Mouse (Mus musculus) intestine, embryonic 14.5 days (tissue): Measurements from ENCODE around the gene Hsf2bp. TPM values are rescaled to one million over a fixed set of nuclear protein-coding genes. Genes with fewer than 3 reads are reported as not detected.
A peak's percentile ranks its signal among the peaks of the same experiment; 100 is the strongest.

Experiments
- ATAC-seq: fragments of 200-750 bp; cut with Nextera tagmentation; replicated peaks from 2 replicates; pipeline ENCODE4 v1.8.0; 2017; ENCODE audit warnings: low read depth, moderate number of reproducible peaks, moderate TSS enrichment, moderate library complexity; ENCODE audit not compliant: low FRiP score, low TSS enrichment
- DNase-seq: peaks from one replicate; pipeline ENCODE4 v3.0.0-alpha.2; 2018; ENCODE audit warnings: low spot score
- H3K27ac ChIP-seq: fragments of 300-500 bp; sonication (generic); 2 replicates; pipeline ENCODE4 v1.5.1; 2014; ENCODE audit warnings: low read depth, mild to moderate bottlenecking, control low read depth
- H3K27me3 ChIP-seq: fragments of 300-500 bp; sonication (generic); replicated peaks from 2 replicates; pipeline ENCODE4 v1.6.1; 2014; ENCODE audit warnings: low read length, control low read depth; ENCODE audit not compliant: control insufficient read depth, insufficient read depth
- H3K36me3 ChIP-seq: fragments of 300-500 bp; sonication (generic); 2 replicates; pipeline ENCODE4 v1.6.1; 2014; ENCODE audit warnings: low read length, control low read depth; ENCODE audit not compliant: control insufficient read depth, insufficient read depth
- H3K4me1 ChIP-seq: fragments of 300-500 bp; sonication (generic); replicated peaks from 2 replicates; pipeline ENCODE4 v1.6.1; 2014; ENCODE audit warnings: low read length, control low read depth, mixed read lengths; ENCODE audit not compliant: control insufficient read depth, insufficient read depth
- H3K4me2 ChIP-seq: fragments of 300-500 bp; sonication (generic); 2 replicates; pipeline ENCODE4 v1.6.1; 2014; ENCODE audit warnings: low read length
- H3K4me3 ChIP-seq: fragments of 300-500 bp; sonication (generic); 2 replicates; pipeline ENCODE4 v1.5.1; 2014; ENCODE audit warnings: low read depth, low read length, control low read depth, mixed read lengths
- H3K9ac ChIP-seq: fragments of 300-500 bp; sonication (generic); 2 replicates; pipeline ENCODE4 v1.6.1; 2014; ENCODE audit warnings: mild to moderate bottlenecking, low read length
- H3K9me3 ChIP-seq: fragments of 300-500 bp; sonication (generic); 2 replicates; pipeline ENCODE4 v1.6.1; 2016; ENCODE audit warnings: low read length, control low read depth; ENCODE audit not compliant: control insufficient read depth
- WGBS: fragments of 180-500 bp; shearing (Covaris S2); extraction: QIAGEN DNeasy Blood & Tissue Kit; methylation state at CpG from one replicate; pipeline ENCODE4 v1.1.7; 2014; 5-methylcytosine and 5-hydroxymethylcytosine counted together
- polyA plus RNA-seq: library from polyadenylated mRNA; unstranded; fragments of >200 nt; fragmentation: Nextera tagmentation; extraction: Ambion mirVana; gene quantifications from 2 replicates; pipeline ENCODE4 v1.2.1, GENCODE M21; 2014

Gene Hsf2bp
- polyA plus RNA-seq, 1 experiment from 2014 or later, result 0.39 TPM

DNA sequence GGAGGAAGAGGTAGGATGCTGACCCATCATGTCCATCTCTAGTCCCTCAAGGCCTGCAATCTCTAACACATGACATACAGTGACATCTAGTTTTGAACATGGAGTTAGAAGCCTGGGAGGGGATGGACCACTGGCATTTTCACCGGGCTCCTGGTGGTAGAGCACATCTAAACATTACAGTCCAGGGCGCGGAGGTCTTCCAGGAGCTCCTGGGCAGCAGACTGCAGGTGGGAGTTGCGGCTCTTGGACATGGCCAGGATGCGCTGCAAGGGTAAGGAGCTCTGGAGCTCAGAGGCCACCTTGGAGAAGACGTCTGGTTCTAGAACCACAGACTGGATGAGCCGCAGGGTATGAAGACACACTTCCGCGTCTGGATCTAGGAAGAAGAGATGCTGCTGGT, 89.7 kb downstream of the Hsf2bp start:
- H3K4me1 ChIP-seq, result no peaks in the 10 kb centered on the region
- H3K27ac ChIP-seq, result no peak overlapping the region
- 89% methylated on average over 9 of the region's 9 CpGs for whole genome bisulfite sequencing
- no peak overlapping the region for H3K9ac ChIP-seq
- no peaks in the 10 kb centered on the region for H3K36me3 ChIP-seq
- H3K4me2 ChIP-seq, result no peak overlapping the region
- ATAC-seq, result no peak
- no peak overlapping the region for H3K4me3 ChIP-seq
- no peak for DNase-seq
- H3K9me3 ChIP-seq, result no peaks in the 10 kb centered on the region
- H3K27me3 ChIP-seq, result no peaks in the 10 kb centered on the region

DNA sequence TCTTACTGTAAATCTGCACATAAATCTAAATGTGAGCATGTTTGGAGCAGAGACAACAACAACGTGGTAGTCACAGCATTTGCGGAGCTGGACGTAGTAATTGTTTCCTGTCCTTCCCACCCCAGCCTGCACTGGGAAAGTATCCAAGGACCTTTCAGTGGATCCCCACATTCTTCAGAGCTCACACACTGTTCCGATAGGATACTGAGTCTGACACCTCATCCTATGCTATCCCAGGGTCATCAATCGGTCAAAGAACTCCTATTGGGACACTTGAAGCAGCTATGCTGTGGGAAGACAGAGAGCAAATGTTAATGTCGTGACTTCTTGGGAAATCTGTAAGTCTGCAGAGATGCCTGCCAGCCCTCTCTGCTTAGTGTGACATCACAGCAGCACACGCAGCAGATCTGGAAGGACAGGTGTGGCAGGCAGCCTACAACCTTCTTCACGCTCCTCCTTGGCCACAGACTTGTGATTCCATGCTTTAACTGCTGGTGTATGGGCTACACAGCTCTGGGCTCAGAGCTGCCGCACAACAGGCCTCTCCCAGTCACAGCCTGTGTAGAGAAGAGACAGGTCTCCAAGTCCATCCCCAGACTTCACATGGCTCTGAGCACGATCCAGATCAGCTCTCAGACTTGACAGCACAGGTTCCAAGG, 92.1 kb downstream of the Hsf2bp start:
- Histone ChIP-seq H3K9ac (no peak overlapping the region), H3K27ac (no peak overlapping the region; the same call in 1 of the 2 replicates), H3K4me3 (no peak overlapping the region), H3K27me3 (no peaks in the 10 kb centered on the region), H3K4me2 (no peak overlapping the region), H3K9me3 (no peaks in the 10 kb centered on the region), H3K4me1 (0 out of 2 replicates have a peak, but pooled peaks cover 3% of the 10 kb centered on the region), H3K36me3 (no peaks in the 10 kb centered on the region)
- WGBS, result 48% methylated on average over 10 of the region's 10 CpGs
- DNase-seq (no peak), ATAC-seq (no peak)

DNA sequence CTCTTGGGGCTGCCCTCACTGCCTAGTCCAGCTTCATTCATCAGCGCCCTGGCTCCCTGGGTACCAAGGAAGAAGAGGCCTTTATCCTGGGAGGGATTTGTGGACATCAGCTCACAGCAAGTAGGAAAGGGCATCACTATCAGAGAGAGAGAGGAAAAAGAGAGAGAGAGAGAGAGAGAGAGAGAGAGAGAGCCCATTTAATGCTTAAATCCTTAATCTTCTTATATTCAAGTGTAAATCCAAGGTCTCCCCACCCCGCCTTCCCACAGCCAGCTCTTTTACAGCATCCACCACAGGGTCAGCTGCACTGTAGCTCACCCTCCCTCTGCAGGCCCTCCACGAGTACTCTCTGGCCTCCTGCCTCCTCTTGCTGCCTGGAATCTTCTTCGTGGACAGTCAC, 94.5 kb downstream of the Hsf2bp start:
- Histone ChIP-seq H3K36me3 (no peaks in the 10 kb centered on the region), H3K4me1 (peaks cover 11% of the 10 kb centered on the region; the same call in 1 of the 2 replicates), H3K9ac (no peak overlapping the region), H3K27me3 (no peaks in the 10 kb centered on the region), H3K9me3 (no peaks in the 10 kb centered on the region), H3K27ac (no peak overlapping the region), H3K4me3 (no peak overlapping the region), H3K4me2 (no peak overlapping the region)
- WGBS, result 54% methylated on average over 4 of the region's 4 CpGs
- DNase-seq (no peak), ATAC-seq (no peak)

DNA sequence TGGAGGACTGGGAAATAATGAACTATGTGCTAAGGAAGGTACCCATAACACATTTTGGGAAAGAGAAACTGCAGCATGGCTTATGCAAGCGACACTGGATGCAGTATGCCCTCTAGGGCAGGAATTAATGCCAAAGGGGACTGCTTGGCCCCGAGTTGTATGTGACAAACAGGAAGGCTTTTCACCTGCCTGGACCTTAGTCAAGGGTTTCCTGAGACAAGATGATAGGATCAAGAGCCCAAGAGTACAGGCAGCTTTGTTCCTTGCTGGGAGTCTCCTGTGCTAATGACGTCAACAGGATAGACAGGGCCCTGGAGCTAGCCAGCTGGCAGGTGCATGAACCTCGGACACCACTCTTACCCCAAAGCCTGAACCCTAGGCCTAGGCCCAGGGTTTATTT, 95.5 kb downstream of the Hsf2bp start:
- Histone ChIP-seq H3K4me1 (peaks cover 12% of the 10 kb centered on the region; the same call in 1 of the 2 replicates), H3K9ac (no peak overlapping the region), H3K4me3 (no peak overlapping the region), H3K36me3 (no peaks in the 10 kb centered on the region), H3K27me3 (no peaks in the 10 kb centered on the region), H3K27ac (no peak overlapping the region), H3K4me2 (no peak overlapping the region), H3K9me3 (no peaks in the 10 kb centered on the region)
- WGBS, result 86% methylated on average over 4 of the region's 4 CpGs
- DNase-seq, result no peak
- ATAC-seq, result no peak

DNA sequence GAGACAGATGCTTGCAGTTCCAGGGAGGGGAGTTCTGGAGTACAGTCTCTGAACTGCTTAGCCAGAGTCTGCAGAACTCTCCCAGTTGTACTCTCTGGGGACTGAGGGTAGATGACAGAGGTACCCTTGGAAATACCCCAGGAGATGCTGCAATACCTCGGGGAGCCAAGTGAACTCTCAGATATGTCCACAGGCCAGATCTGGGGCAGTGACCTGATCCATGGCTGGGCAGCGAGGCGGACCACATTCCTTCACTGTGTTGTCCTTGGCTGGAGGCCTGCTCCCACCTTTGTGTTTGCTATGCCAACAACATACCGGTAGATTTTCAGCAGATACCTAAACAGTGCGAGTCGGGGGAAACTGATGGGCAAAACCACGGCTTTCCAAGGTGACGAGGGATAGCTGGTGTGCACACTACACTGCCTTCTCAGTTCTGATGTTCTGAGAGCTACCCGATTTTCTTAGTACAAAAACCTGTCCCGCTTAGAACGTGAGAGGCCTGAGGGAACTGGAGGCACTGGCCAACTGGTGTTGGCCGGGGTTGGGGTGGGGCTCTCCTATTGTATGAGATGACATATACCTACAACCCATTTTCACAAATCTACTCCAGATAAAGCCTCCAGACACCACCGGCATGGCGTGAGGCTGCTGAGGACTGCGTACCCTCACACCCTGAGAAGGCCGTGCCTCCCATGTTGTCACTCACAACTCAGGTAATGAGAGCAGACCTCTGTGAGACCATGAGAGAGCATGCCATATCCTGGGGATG, 96.7 kb downstream of the Hsf2bp start:
- no peak overlapping the region for H3K27ac ChIP-seq
- ATAC-seq, result no peak
- H3K27me3 ChIP-seq, result no peaks in the 10 kb centered on the region
- peaks cover 12% of the 10 kb centered on the region; the same call in 1 of the 2 replicates for H3K4me1 ChIP-seq
- H3K4me2 ChIP-seq, result no peak overlapping the region
- DNase-seq, result no peak
- no peak overlapping the region for H3K9ac ChIP-seq
- no peaks in the 10 kb centered on the region for H3K9me3 ChIP-seq
- WGBS, result 77% methylated on average over 16 of the region's 16 CpGs
- H3K36me3 ChIP-seq, result no peaks in the 10 kb centered on the region
- H3K4me3 ChIP-seq, result no peak overlapping the region

DNA sequence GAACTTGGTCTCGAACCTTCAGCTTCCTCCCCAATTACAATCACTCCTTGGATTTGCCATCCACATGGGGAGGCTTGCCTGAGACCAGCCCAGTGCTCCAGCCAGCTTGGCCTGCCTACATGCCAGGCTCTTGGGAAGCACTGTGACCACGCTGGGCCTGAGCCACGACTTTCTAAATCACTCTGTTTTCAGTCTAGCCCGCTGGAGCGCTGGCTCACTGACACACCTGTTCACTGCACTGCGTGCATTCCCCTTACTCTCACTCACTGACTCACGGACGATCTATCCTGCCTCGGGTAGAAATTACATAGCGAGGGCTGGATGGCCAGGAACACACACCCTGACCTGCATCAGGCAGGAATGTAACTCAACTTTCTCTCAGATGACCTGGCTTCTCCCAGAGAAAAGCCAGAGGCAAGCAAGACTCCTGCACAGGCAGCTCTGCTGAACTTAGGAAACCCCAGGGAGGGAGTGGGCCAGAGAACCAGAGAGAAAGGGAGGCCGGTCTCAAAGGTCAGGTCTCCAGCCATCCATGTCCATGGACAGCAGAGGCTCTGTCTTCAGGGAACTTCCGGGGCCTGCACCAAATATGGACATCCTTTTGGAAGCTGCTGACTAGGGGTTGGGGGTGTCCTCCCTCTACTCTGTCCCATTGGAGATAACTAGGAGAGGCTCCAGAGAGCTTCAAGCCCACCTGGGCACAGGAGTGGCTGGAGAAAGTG, 97.4 kb downstream of the Hsf2bp start:
- H3K9ac ChIP-seq, result no peak overlapping the region
- DNase-seq (no peak), ATAC-seq (no peak)
- H3K36me3 ChIP-seq, result no peaks in the 10 kb centered on the region
- H3K4me1 ChIP-seq, result peaks cover 12% of the 10 kb centered on the region; the same call in 1 of the 2 replicates
- H3K27ac ChIP-seq, result no peak overlapping the region
- H3K9me3 ChIP-seq, result no peaks in the 10 kb centered on the region
- H3K27me3 ChIP-seq, result no peaks in the 10 kb centered on the region
- no peak overlapping the region for H3K4me3 ChIP-seq
- H3K4me2 ChIP-seq, result no peak overlapping the region
- WGBS, result 72% methylated on average over 12 of the region's 12 CpGs

DNA sequence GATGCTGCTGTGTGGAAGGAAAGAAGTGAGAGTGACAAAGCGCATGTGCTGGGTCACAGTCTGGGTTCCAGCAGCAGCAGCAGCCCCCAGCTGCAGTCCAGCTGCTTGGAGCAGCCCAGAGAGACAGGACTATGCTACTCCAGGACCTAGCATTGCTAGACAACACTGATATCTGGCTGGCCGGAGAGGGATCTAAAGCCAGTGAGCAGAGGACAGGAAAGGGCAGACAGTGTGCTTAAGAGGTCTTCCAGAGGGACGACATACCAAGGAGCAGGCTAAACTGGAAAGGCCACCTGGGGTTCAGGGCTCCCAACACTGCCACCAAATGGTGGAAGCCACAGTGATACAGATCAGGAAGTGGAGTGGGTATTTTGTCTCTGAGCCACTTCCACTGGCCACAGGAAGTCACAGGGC, 99.0 kb downstream of the Hsf2bp start:
- no peak overlapping the region for H3K9ac ChIP-seq
- WGBS, result 32% methylated on average over 3 of the region's 3 CpGs
- no peaks in the 10 kb centered on the region for H3K27me3 ChIP-seq
- ATAC-seq, result no peak
- H3K4me1 ChIP-seq, result peaks cover 12% of the 10 kb centered on the region; the same call in 1 of the 2 replicates
- no peak overlapping the region for H3K4me2 ChIP-seq
- H3K9me3 ChIP-seq, result no peaks in the 10 kb centered on the region
- no peaks in the 10 kb centered on the region for H3K36me3 ChIP-seq
- H3K27ac ChIP-seq, result peak overlapping the region; percentile 64
- no peak for DNase-seq
- H3K4me3 ChIP-seq, result no peak overlapping the region

DNA sequence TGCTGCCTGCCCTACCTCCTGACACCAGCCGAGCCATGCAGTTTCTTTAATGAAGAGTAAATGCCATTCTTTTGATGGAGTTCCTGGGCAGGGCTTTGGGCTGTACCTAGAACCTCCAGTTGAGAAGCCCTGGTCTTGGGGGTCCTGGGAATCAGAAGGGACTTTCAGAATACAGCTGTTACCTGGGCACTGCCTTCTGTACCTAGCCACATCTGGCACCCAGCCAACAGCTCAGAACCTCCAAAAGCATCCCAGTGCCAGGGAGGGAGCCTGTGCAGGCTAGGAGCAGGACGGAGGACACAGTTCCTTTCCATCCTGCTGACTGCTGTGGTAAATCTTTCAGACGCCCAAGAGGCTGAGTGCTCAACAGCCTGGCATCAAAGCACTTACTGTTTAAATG, 100.3 kb downstream of the Hsf2bp start:
- Histone ChIP-seq H3K9me3 (no peaks in the 10 kb centered on the region), H3K4me3 (no peak overlapping the region), H3K36me3 (no peaks in the 10 kb centered on the region), H3K27me3 (no peaks in the 10 kb centered on the region), H3K9ac (no peak overlapping the region), H3K4me2 (no peak overlapping the region), H3K4me1 (peaks cover 12% of the 10 kb centered on the region; the same call in 1 of the 2 replicates), H3K27ac (no peak overlapping the region)
- DNase-seq, result no peak
- ATAC-seq, result no peak
- WGBS, result 66% methylated on average over 3 of the region's 3 CpGs
